Comparison of ENCODE assay signal across 8 mouse cellular contexts in the genomic region with DNA sequence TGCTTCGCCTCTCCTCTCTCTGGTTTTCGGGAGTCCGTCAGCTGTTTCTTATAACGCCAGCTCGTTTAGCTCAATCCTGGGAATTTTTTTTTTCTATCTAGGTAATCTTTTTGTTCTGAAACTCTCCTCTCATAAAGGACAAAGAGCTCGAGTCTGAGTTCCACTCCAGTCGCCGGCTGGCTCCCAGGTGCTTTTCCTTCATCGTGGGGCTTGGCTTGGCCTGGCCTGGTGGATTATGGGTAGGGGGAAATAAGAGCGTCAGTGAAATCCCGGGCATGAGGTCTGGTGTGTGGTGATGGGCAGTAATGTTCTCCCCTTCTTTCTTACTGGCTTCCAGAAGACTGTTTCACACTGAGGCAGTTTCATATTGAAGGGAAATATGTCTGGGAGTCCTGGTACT.
DNase-seq lines count a peak whose midpoint lies in the region; ATAC-seq and TF ChIP-seq lines count a peak whose summit lies in the region.

No protein-coding gene starts in this region.

- intact Hi-C loops in left cerebral cortex, postnatal 25 days (cut with DNase I), result loop anchor here (2.0 to 5.0 kb wide), 3 partner anchors 17 to 106 kb away; no protein-coding TSS in a partner anchor

- ATAC-seq in heart, embryonic 12.5 days (ENCODE audit: insufficient number of reproducible peaks, low FRiP score), result no peak
- ATAC-seq in limb, embryonic 15.5 days (ENCODE audit: insufficient number of reproducible peaks, low FRiP score, low TSS enrichment, low read depth), result no peak

- H3K36me3 ChIP-seq in heart, embryonic 12.5 days, result no peaks in the 10 kb centered on the region
- H3K36me3 ChIP-seq in E14TG2a.4 (ENCODE audit: insufficient read depth, low read length), result no peaks in the 10 kb centered on the region
- H3K36me3 ChIP-seq in limb, embryonic 15.5 days, result no peaks in the 10 kb centered on the region

- no peak overlapping the region for H3K4me3 ChIP-seq in heart, embryonic 12.5 days
- H3K4me3 ChIP-seq in E14TG2a.4 (replicated peaks; ENCODE audit: low read length), result peak overlapping the region; percentile 41; the same call in 1 of the 2 replicates
- peak overlapping the region; percentile 27; the same call in 1 of the 2 replicates for H3K4me3 ChIP-seq in limb, embryonic 15.5 days

- H3K9me3 ChIP-seq in heart, embryonic 12.5 days (replicated peaks), result no peaks in the 10 kb centered on the region
- no peaks in the 10 kb centered on the region for H3K9me3 ChIP-seq in E14TG2a.4 (ENCODE audit: low read length)
- no peaks in the 10 kb centered on the region for H3K9me3 ChIP-seq in limb, embryonic 15.5 days

- H3K4me1 ChIP-seq in heart, embryonic 12.5 days (replicated peaks), result peaks cover 14% of the 10 kb centered on the region; the same call in 1 of the 2 replicates
- H3K4me1 ChIP-seq in E14TG2a.4 (replicated peaks; ENCODE audit: low read depth, low read length), result peaks cover 14% of the 10 kb centered on the region
- H3K4me1 ChIP-seq in limb, embryonic 15.5 days, result peaks cover 61% of the 10 kb centered on the region

- H3K9ac ChIP-seq in heart, embryonic 12.5 days, result no peak overlapping the region
- H3K9ac ChIP-seq in limb, embryonic 15.5 days, result peak overlapping the region; percentile 28; the same call in 1 of the 2 replicates

- H3K27ac ChIP-seq in heart, embryonic 12.5 days (ENCODE audit: poor library complexity, severe bottlenecking), result peak overlapping the region; percentile 65
- H3K27ac ChIP-seq in limb, embryonic 15.5 days, result peak overlapping the region; percentile 99

- no peak overlapping the region for H3K4me2 ChIP-seq in heart, embryonic 12.5 days
- H3K4me2 ChIP-seq in limb, embryonic 15.5 days, result peak overlapping the region; percentile 41

- DNase-seq in heart, adult 11 months, result no peak
- peak; percentile 50 for DNase-seq in forelimb bud, embryonic 11.5 days (ENCODE audit: low read depth, low spot score)
- no peak for DNase-seq in layer of hippocampus, postnatal 10 days (ENCODE audit: low spot score in 2 of 2)
- DNase-seq in left cerebral cortex, postnatal 25 days (ENCODE audit: low spot score in 2 of 2), result no peak
- no peak for DNase-seq in frontal cortex, postnatal 36 days (ENCODE audit: low spot score in 2 of 2)

- no peak for TF ChIP-seq CTCF in E14TG2a.4 (conservative IDR thresholded peaks at IDR 0.05; ENCODE audit: low read length)

- H3K27me3 ChIP-seq in heart, embryonic 12.5 days (replicated peaks), result no peaks in the 10 kb centered on the region
- H3K27me3 ChIP-seq in E14TG2a.4 (ENCODE audit: insufficient read depth, low read length), result peaks cover 29% of the 10 kb centered on the region
- H3K27me3 ChIP-seq in limb, embryonic 15.5 days, result no peaks in the 10 kb centered on the region

- WGBS in heart, embryonic 12.5 days, result 57% methylated on average over 11 of the region's 11 CpGs
- WGBS in limb, embryonic 15.5 days, result 19% methylated on average over 11 of the region's 11 CpGs
